Mouse (Mus musculus): ENCODE measurements at regions not wholly inside any gene's neighbourhood (a gene's known extent, or its start where the extent isn't known, plus 50 kb on each side); places are given as distances from the start of the nearest gene placed in this dataset.

- H3K27ac ChIP-seq (ENCODE audit: insufficient read depth, low read depth, low read length, poor library complexity, severe bottlenecking), result no peak overlapping the region
- H3K36me3 ChIP-seq (ENCODE audit: control insufficient read depth, insufficient read depth, low read length, poor library complexity, severe bottlenecking), result no peaks in the 10 kb centered on the region
- H3K4me1 ChIP-seq (ENCODE audit: control insufficient read depth in 2 of 2, insufficient read depth in 2 of 2, low read length in 2 of 2, poor library complexity in 1 of 2), result peaks cover 3 to 4% of the 10 kb centered on the region in 2 experiments; a peak in 3 of 4 replicates
- no peak overlapping the region for H3K9ac ChIP-seq (ENCODE audit: insufficient read depth, low read depth, low read length, poor library complexity, severe bottlenecking)
- in situ Hi-C loops (cut with MboI; ENCODE audit: low sequenced_read_pairs in 2 of 2, unreplicated experiment in 2 of 2), result loop anchor here in 1 of 2 experiments (10.0 to 25.0 kb wide), 2 partner anchors 303 to 406 kb away; partner anchors contain the start of gene Abtb2
- H3K9me3 ChIP-seq (ENCODE audit: control insufficient read depth, insufficient read depth, low read depth, low read length), result no peaks in the 10 kb centered on the region
- DNase-seq (ENCODE audit: low read depth, low spot score), result no peak
- TF ChIP-seq ZNF384 (IDR thresholded peaks at IDR 0.05; ENCODE audit: low read depth, low read length) (no peak), ZC3H11A (IDR thresholded peaks at IDR 0.05; ENCODE audit: borderline replicate concordance, low read depth, low read length) (no peak), HCFC1 (IDR thresholded peaks at IDR 0.05; ENCODE audit: borderline replicate concordance, insufficient read depth, low read length) (no peak), MAFK (IDR thresholded peaks at IDR 0.05; ENCODE audit: insufficient read depth, low read depth, low read length) (no peak), CHD2 (IDR thresholded peaks at IDR 0.05; ENCODE audit: low read depth, low read length) (no peak; the same call in 1 of the 2 replicates)
- H3K4me3 ChIP-seq (ENCODE audit: insufficient read depth in 1 of 2, low read depth in 1 of 2, low read length in 2 of 2, poor library complexity in 1 of 2, severe bottlenecking in 1 of 2), result no peak overlapping the region
Observed at GRCm38 (mm10) chr2:103867958-103868330, 70.5 kb upstream of the Caprin1 start.

GRCm38 (mm10) chr2:103868655-103869054, 71.2 kb upstream of the Caprin1 start:
- in situ Hi-C loops (cut with MboI; ENCODE audit: low sequenced_read_pairs in 2 of 2, unreplicated experiment in 2 of 2), result loop anchor here in 1 of 2 experiments (10.0 to 25.0 kb wide), 2 partner anchors 304 to 406 kb away; partner anchors contain the start of gene Abtb2
- H3K36me3 ChIP-seq (ENCODE audit: control insufficient read depth, insufficient read depth, low read length, poor library complexity, severe bottlenecking), result no peaks in the 10 kb centered on the region
- no peak overlapping the region for H3K4me3 ChIP-seq (ENCODE audit: insufficient read depth in 1 of 2, low read depth in 1 of 2, low read length in 2 of 2, poor library complexity in 1 of 2, severe bottlenecking in 1 of 2)
- no peaks in the 10 kb centered on the region for H3K9me3 ChIP-seq (ENCODE audit: control insufficient read depth, insufficient read depth, low read depth, low read length)
- H3K27ac ChIP-seq (ENCODE audit: insufficient read depth, low read depth, low read length, poor library complexity, severe bottlenecking), result no peak overlapping the region
- no peak overlapping the region for H3K9ac ChIP-seq (ENCODE audit: insufficient read depth, low read depth, low read length, poor library complexity, severe bottlenecking)
- DNase-seq (ENCODE audit: low read depth, low spot score), result no peak
- peaks cover 3 to 4% of the 10 kb centered on the region in 2 experiments; a peak in 3 of 4 replicates for H3K4me1 ChIP-seq (ENCODE audit: control insufficient read depth in 2 of 2, insufficient read depth in 2 of 2, low read length in 2 of 2, poor library complexity in 1 of 2)
- TF ChIP-seq ZNF384 (IDR thresholded peaks at IDR 0.05; ENCODE audit: low read depth, low read length), result no peak
- TF ChIP-seq MAFK (IDR thresholded peaks at IDR 0.05; ENCODE audit: insufficient read depth, low read depth, low read length), result no peak

GRCm38 (mm10) chr2:103871522-103872276, 74.2 kb upstream of the Caprin1 start:
- TF ChIP-seq ZC3H11A (IDR thresholded peaks at IDR 0.05; ENCODE audit: borderline replicate concordance, low read depth, low read length) (peak; percentile 81; the same call in 1 of the 2 replicates), CHD2 (IDR thresholded peaks at IDR 0.05; ENCODE audit: low read depth, low read length) (no peak)
- Histone ChIP-seq H3K9ac (ENCODE audit: insufficient read depth, low read depth, low read length, poor library complexity, severe bottlenecking) (no peak overlapping the region), H3K4me1 (ENCODE audit: control insufficient read depth in 2 of 2, insufficient read depth in 2 of 2, low read length in 2 of 2, poor library complexity in 1 of 2) (peaks cover 3 to 4% of the 10 kb centered on the region in 2 experiments; a peak in 3 of 4 replicates), H3K27ac (ENCODE audit: insufficient read depth, low read depth, low read length, poor library complexity, severe bottlenecking) (no peak overlapping the region), H3K36me3 (ENCODE audit: control insufficient read depth, insufficient read depth, low read length, poor library complexity, severe bottlenecking) (no peaks in the 10 kb centered on the region), H3K9me3 (ENCODE audit: control insufficient read depth, insufficient read depth, low read depth, low read length) (no peaks in the 10 kb centered on the region), H3K4me3 (ENCODE audit: insufficient read depth in 1 of 2, low read depth in 1 of 2, low read length in 2 of 2, poor library complexity in 1 of 2, severe bottlenecking in 1 of 2) (no peak overlapping the region)
- in situ Hi-C loops (cut with MboI; ENCODE audit: low sequenced_read_pairs in 2 of 2, unreplicated experiment in 2 of 2), result loop anchor here (5.0 to 25.0 kb wide), 3 partner anchors 103 to 409 kb away; no protein-coding TSS in a partner anchor
- DNase-seq (ENCODE audit: low read depth, low spot score), result peak; percentile 69

GRCm38 (mm10) chr2:103872277-103872636, 74.8 kb upstream of the Caprin1 start:
- Histone ChIP-seq H3K36me3 (ENCODE audit: control insufficient read depth, insufficient read depth, low read length, poor library complexity, severe bottlenecking) (no peaks in the 10 kb centered on the region), H3K9ac (ENCODE audit: insufficient read depth, low read depth, low read length, poor library complexity, severe bottlenecking) (no peak overlapping the region), H3K9me3 (ENCODE audit: control insufficient read depth, insufficient read depth, low read depth, low read length) (no peaks in the 10 kb centered on the region), H3K27ac (ENCODE audit: insufficient read depth, low read depth, low read length, poor library complexity, severe bottlenecking) (no peak overlapping the region), H3K4me1 (ENCODE audit: control insufficient read depth in 2 of 2, insufficient read depth in 2 of 2, low read length in 2 of 2, poor library complexity in 1 of 2) (peaks cover under 1 to 4% of the 10 kb centered on the region in 2 experiments; a peak in 3 of 4 replicates), H3K4me3 (ENCODE audit: insufficient read depth in 1 of 2, low read depth in 1 of 2, low read length in 2 of 2, poor library complexity in 1 of 2, severe bottlenecking in 1 of 2) (no peak overlapping the region)
- in situ Hi-C loops (cut with MboI; ENCODE audit: low sequenced_read_pairs in 2 of 2, unreplicated experiment in 2 of 2), result loop anchor here (5.0 to 25.0 kb wide), 3 partner anchors 103 to 410 kb away; no protein-coding TSS in a partner anchor
- no peak for TF ChIP-seq ZC3H11A (IDR thresholded peaks at IDR 0.05; ENCODE audit: borderline replicate concordance, low read depth, low read length)
- TF ChIP-seq CHD2 (IDR thresholded peaks at IDR 0.05; ENCODE audit: low read depth, low read length), result no peak
- no peak for TF ChIP-seq ZNF384 (IDR thresholded peaks at IDR 0.05; ENCODE audit: low read depth, low read length)
- no peak for TF ChIP-seq MAFK (IDR thresholded peaks at IDR 0.05; ENCODE audit: insufficient read depth, low read depth, low read length)
- no peak for TF ChIP-seq HCFC1 (IDR thresholded peaks at IDR 0.05; ENCODE audit: borderline replicate concordance, insufficient read depth, low read length)
- DNase-seq (ENCODE audit: low read depth, low spot score), result no peak

Measured in ES-E14 (cell line).